Mouse (Mus musculus): ENCODE data around the gene Bmp2k. TPM values are rescaled to one million over a fixed set of nuclear protein-coding genes. Genes with fewer than 3 reads are reported as not detected.
"Not testable (repeated sequence)": the region's sequence is repeated elsewhere in the genome, so short reads cannot be mapped to it uniquely, and the experiment has no call there.

Gene Bmp2k
- polyA plus RNA-seq, 1 experiment, result 12.8 TPM

DNA sequence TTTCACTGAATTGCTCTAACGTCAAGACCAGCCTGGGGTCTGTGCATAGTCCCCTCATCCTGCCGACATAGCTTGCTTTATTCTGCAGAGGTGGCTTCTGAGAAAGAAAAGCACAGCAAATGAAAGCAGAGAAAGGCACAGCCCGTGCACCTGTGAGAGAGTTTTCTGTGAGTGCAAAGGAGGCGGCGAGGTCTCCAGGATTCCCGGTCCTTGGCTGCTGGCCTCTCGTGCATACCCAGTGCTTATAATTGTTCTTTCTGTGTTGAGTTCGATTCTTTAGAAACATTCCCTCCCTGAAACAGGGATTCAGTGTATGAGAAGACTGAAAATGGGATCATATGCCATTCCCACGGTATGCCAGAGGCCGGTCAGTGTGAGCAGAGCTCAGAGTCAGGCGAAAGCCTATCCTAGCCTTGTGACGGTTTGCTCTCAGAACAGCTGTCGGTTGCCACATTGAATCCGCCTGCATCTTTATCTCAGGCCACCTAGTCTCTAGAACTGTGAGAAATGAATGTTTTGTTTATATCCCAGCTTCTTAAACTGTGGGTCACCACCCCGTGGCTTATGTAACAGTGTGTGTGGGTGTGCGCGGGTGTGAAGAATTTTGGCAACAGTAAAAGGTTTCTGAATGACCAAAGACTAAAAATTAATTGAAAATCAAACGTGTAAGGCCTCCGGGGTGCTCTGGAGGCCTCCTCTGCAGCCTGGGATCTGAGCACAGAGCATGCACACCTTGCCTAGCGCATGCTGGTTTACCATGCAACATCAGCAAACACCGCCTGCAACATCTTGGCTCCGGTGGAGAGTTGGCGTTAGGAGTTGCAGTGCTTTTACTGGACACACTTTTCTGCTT lies 6.9 kb downstream of the Bmp2k start:
- TF ChIP-seq POLR2A (IDR thresholded peaks at IDR 0.05; ENCODE audit: borderline replicate concordance, extremely low read depth, insufficient read depth, insufficient read length, poor library complexity, severe bottlenecking), result no peak
- TF ChIP-seq CTCF (IDR thresholded peaks at IDR 0.05; ENCODE audit: borderline replicate concordance, extremely low read depth, insufficient read depth, insufficient read length), result no peak
- DNase-seq (ENCODE audit: low read depth), result no peak

DNA sequence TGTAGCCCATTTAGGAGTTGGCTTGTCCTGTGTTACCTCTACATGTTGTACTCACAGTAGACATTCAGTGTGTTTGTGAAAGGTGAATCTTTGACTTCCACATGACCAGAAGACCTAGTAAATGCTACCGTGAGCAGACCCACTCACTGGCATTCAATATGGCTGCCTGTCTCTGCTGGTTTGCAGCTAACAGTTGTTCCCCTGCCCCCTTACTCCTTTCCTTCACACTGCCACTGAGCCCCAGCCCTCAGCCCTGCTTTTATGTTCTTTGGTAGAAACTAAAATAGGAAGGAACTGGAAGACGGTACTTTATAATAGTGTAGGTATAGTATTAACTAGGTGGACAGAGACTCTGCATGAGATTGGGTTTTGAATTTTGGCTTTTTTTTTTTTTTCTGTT lies 8.4 kb downstream of the Bmp2k start:
- DNase-seq (ENCODE audit: low read depth), result no peak
- TF ChIP-seq CTCF (IDR thresholded peaks at IDR 0.05; ENCODE audit: borderline replicate concordance, extremely low read depth, insufficient read depth, insufficient read length), result no peak
- TF ChIP-seq POLR2A (IDR thresholded peaks at IDR 0.05; ENCODE audit: borderline replicate concordance, extremely low read depth, insufficient read depth, insufficient read length, poor library complexity, severe bottlenecking), result no peak

DNA sequence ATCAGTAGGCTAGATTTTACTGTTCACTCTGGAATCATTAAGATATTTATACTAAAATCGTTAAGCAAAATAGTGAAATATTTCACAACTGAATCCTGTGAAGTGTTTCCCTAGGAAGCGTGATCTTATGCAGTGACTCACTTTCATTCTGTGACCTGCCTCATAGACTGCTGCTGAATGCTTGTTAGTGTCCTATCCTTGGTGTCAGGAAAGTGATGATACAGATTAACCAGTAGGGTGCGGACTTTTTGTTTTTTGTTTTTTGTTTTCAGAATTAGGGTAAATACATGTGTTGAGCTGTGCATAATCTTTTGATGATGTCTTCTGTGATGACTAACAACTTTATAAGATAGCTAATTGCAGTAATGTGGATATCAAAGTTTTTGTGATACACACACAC lies 9.4 kb downstream of the Bmp2k start:
- no peak for DNase-seq (ENCODE audit: low read depth)
- TF ChIP-seq CTCF (IDR thresholded peaks at IDR 0.05; ENCODE audit: borderline replicate concordance, extremely low read depth, insufficient read depth, insufficient read length) (no peak), POLR2A (IDR thresholded peaks at IDR 0.05; ENCODE audit: borderline replicate concordance, extremely low read depth, insufficient read depth, insufficient read length, poor library complexity, severe bottlenecking) (no peak)

DNA sequence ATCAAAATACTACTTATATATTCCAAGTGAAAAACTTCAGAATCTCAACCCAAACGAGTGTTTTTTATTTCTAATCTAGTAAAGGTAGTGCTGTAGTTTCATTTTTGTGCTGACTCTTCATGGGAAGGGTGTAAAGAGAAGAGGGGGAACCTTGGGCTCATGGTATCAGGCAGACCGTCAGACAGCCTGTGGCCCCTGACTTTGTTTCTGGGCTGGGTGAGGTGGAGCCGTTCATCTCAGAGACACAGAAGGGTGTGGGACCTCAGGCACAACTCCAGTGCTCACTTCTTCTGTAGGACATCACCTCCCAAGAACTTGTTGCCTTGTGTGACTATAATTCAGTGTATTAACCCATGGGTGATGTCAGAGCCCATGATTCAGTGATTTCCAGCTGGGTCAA lies 10.0 kb downstream of the Bmp2k start:
- DNase-seq (ENCODE audit: low read depth), result no peak

DNA sequence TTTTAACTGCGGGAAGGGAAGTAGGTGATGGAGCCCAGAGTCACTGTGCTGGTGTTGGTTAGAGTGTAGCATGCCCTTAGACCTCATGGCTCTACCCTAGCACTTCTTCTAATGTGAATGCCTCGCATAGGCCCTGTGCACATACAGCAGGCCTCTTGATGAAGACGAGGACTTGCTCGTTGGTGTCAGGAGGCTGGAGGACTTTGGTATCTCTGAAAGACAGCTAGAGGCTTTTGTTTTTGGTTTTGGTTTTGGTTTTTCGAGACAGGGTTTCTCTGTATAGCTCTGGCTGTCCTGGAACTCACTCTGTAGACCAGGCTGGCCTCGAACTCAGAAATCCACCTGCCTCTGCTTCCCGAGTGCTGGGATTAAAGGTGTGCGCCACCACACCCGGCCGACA lies 11.7 kb downstream of the Bmp2k start:
- not testable (repeated sequence) for DNase-seq (ENCODE audit: low read depth)

More for the DNA sequence above, 10.0 kb downstream of the Bmp2k start:
- TF ChIP-seq CTCF (IDR thresholded peaks at IDR 0.05; ENCODE audit: borderline replicate concordance, extremely low read depth, insufficient read depth, insufficient read length) (no peak), POLR2A (IDR thresholded peaks at IDR 0.05; ENCODE audit: borderline replicate concordance, extremely low read depth, insufficient read depth, insufficient read length, poor library complexity, severe bottlenecking) (no peak)

DNA sequence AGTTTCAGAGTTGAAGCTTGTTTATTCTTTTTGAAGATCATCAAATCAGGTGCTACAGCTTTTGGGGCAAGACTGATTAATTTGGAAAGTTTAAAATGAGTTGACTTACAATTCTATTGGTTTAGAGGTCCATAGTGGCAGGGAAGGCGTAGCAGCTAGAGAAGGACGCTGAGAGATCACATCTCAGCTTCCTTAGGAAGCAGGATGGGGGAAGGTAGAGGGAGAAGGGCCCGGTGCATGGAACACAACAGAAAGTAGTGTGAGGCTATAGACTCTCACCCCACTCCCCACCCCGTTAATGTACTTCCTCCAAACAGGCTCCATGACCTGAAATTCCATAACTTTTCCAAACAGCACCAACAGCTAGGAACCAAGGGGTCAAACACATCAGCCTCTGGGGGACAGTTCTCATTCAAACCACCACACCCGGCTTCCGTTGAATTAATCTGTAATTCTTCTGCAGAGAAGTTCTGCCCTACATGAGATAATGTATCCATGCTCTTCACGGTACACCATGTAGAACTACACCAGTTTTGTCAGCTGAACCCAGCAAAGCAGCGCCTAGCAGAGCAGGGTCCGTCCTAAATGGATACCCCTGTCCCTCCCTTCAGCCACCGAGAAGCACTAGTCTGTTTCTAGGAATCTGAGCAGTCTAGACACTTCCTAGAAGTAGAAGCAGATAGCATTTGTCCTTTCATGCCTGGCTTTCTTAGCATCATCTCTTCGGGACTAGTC lies 12.3 kb downstream of the Bmp2k start:
- DNase-seq (ENCODE audit: low read depth), result no peak

DNA sequence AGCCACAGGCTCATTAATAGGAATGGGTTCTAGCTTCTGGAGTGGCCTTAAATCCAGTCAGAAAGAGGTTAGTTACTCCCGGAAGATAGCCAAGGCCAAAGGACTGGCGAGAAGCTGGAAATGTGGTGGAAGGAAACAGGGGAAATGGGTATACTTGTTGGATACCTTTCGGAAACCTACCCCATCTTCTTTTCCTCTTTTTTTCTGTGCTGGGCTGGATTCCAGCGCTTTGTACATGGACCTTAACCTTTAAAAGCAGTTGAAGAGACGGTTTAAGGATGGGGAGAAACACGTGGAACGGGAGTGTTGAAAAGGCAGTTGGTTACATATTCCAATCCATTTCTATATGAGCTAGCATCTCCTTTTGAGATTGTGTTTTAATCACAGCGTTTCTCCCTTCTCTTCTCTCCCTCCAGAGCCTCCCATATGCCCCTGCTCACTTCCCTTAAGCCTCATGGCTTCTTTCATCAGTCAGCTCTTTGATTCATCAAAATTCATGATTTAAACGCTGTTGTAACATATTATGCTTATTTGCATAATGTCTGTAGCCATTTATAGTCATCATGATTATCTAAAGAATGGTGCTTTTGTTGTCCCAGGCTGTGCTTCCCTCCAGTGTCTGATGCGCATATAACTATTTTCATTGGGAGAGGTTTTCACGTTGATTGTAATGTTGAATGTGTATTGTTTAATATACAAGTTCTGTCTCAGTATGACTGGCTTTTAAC lies 18.5 kb downstream of the Bmp2k start:
- TF ChIP-seq CTCF (IDR thresholded peaks at IDR 0.05; ENCODE audit: borderline replicate concordance, extremely low read depth, insufficient read depth, insufficient read length), result no peak
- TF ChIP-seq POLR2A (IDR thresholded peaks at IDR 0.05; ENCODE audit: borderline replicate concordance, extremely low read depth, insufficient read depth, insufficient read length, poor library complexity, severe bottlenecking), result no peak
- peak; percentile 63 for DNase-seq (ENCODE audit: low read depth)

More for the DNA sequence above, 12.3 kb downstream of the Bmp2k start:
- TF ChIP-seq CTCF (IDR thresholded peaks at IDR 0.05; ENCODE audit: borderline replicate concordance, extremely low read depth, insufficient read depth, insufficient read length) (no peak), POLR2A (IDR thresholded peaks at IDR 0.05; ENCODE audit: borderline replicate concordance, extremely low read depth, insufficient read depth, insufficient read length, poor library complexity, severe bottlenecking) (no peak)

DNA sequence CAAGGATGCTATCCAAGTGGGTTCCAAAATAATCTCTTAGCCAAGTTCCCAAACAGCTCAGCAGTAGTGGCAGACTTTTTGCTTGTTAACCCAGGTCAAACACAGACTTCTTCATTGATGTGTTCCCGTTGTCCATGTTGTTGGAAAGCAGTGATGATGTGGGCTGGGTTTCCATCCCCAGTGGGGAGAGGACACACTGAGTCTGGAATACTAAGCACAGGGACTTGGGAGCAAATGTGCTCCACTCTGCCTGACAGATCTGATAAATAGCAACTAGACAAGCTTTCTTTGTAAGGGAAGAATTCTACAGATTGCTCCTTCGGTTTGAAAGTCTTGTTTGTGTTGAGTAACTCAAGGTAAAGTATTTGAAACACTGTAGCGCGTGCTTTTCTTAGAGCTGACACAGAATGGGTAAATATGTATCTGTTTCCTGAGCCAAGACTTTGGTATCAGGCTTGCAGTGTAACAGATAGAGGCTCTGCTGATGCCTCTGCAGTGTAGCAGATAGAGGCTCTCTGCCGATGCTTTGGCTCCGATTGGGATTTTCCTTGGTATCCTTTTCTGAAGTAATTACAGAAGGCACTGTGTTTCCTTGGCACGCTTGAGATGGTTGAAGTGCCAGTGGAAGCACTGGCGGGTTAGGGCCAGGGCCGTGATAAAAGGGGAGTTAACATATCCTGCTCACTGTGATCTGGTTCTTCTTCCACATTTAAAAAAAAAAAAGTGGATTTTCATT lies 19.5 kb downstream of the Bmp2k start:
- peak; percentile 58 for DNase-seq (ENCODE audit: low read depth)
- TF ChIP-seq CTCF (IDR thresholded peaks at IDR 0.05; ENCODE audit: borderline replicate concordance, extremely low read depth, insufficient read depth, insufficient read length) (no peak), POLR2A (IDR thresholded peaks at IDR 0.05; ENCODE audit: borderline replicate concordance, extremely low read depth, insufficient read depth, insufficient read length, poor library complexity, severe bottlenecking) (no peak)

DNA sequence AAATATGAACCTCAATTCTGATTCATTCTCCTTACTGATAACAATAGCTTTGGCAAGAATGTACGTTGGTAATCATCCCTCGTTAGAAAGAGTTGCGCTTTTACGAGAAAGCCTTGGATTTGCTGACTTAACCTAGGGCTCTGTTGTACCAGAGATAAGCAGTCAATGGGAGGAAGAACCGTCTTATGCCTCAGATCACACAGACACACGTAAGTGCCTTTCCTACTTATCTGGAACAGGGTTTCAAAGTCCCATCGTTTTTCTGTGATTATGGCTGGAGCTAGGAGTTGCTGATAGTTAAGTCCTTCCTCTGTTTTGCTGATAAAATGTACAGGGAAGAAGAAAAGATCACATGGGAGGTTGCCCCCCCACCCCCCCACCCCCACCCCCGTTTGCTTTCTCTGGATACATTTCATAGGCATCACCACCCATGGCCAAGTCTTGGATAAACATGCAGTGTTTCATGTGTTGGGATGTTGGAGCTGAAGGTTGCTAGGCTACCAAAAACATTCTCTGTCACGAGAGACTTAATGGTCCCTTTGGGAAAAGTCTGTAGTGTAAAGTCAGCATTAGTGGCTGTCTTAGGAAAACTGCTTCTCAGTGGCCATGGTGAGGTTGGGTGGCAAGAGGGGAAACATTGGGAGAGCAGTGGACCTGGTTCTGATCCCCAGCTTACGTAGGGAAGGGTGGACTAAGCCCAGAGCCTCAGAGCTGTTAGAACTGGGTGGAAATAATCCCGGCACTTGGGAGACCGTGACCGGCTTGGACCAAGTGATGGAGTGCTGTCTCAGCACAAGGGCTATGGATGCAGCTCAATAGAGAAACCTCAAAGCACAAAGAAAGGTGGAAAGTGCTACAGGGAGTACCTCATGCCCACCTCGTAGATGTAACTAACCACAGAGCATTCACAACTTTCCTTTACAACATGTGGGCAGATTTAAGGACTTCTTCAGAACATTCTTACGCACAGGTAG lies 25.1 kb downstream of the Bmp2k start:
- no peak for TF ChIP-seq POLR2A (IDR thresholded peaks at IDR 0.05; ENCODE audit: borderline replicate concordance, extremely low read depth, insufficient read depth, insufficient read length, poor library complexity, severe bottlenecking)
- no peak for TF ChIP-seq CTCF (IDR thresholded peaks at IDR 0.05; ENCODE audit: borderline replicate concordance, extremely low read depth, insufficient read depth, insufficient read length)
- no peak for DNase-seq (ENCODE audit: low read depth)

DNA sequence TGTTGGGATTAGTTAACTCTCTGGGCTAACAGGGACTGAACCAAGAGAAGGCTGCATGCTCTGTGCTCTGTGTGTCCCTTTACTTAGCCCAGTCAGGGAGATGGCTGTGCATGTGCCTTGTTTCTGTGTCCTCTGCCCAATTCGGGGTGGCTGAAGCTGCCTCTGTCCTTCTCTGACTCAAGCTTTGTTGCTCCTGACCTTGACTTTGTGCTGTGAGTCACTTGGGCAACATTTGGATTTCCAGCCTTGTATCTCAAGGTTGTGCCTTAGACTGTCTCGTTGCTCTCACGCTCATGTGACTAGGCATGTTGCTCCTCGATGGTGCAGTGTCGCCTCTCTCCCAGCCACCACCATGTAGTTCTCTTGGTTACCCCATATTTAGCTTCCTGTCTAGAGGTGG lies 27.3 kb downstream of the Bmp2k start:
- TF ChIP-seq POLR2A (IDR thresholded peaks at IDR 0.05; ENCODE audit: borderline replicate concordance, extremely low read depth, insufficient read depth, insufficient read length, poor library complexity, severe bottlenecking) (no peak), CTCF (IDR thresholded peaks at IDR 0.05; ENCODE audit: borderline replicate concordance, extremely low read depth, insufficient read depth, insufficient read length) (no peak)
- no peak for DNase-seq (ENCODE audit: low read depth)

Data from brain, embryonic 14.5 days (tissue).